Mouse (Mus musculus) limb, embryonic 11.5 days (tissue): ENCODE measurements around the gene Spata32. TPM values are rescaled to one million over a fixed set of nuclear protein-coding genes. Genes with fewer than 3 reads are reported as not detected.

Source experiments
- polyA plus RNA-seq: library from polyadenylated mRNA; unstranded; fragments of >200 nt; fragmentation: Nextera tagmentation; extraction: Ambion mirVana; gene quantifications from 2 replicates; pipeline ENCODE4 v1.2.1, GENCODE M21; 2014

Gene Spata32
- polyA plus RNA-seq, 1 experiment from 2014 or later, result not detected

Other genes starting within 250 kb of the Spata32 start
- gene Nmt1, start 190.2 kb downstream of the Spata32 start, polyA plus RNA-seq, result 69.1 and 69.8 TPM in 2 replicates
- 335 and 349 TPM in 2 replicates for gene Dcakd, start 190.1 kb downstream of the Spata32 start, polyA plus RNA-seq
- gene Plcd3, start 116.8 kb downstream of the Spata32 start, polyA plus RNA-seq, result 1.2 and 1.8 TPM in 2 replicates
- gene Acbd4, start 116.8 kb downstream of the Spata32 start, polyA plus RNA-seq, result 4.8 and 5.2 TPM in 2 replicates
- gene Hexim1, start 102.2 kb downstream of the Spata32 start, polyA plus RNA-seq, result 5.2 and 5.6 TPM in 2 replicates
- gene Hexim2, start 86.0 kb downstream of the Spata32 start, polyA plus RNA-seq, result 8.3 and 9.5 TPM in 2 replicates
- gene Fmnl1, start 47.3 kb downstream of the Spata32 start, polyA plus RNA-seq, result 0.20 and 0.69 TPM in 2 replicates
- gene 1700023F06Rik, start 9.9 kb downstream of the Spata32 start, polyA plus RNA-seq, result 0.23 and 0.48 TPM in 2 replicates
- 2.3 and 2.6 TPM in 2 replicates for gene Map3k14, start 49.0 kb upstream of the Spata32 start, polyA plus RNA-seq
- gene Arhgap27, start 145.3 kb upstream of the Spata32 start, polyA plus RNA-seq, result 4.7 TPM in 2 replicates
- gene Plekhm1, start 194.3 kb upstream of the Spata32 start, polyA plus RNA-seq, result 7.9 and 8.9 TPM in 2 replicates